Mouse (Mus musculus) lung, postnatal 10 days (tissue): ENCODE measurements around the gene Snrpb2.

ENCODE experiments used
- DNase-seq: peaks from one replicate; pipeline ENCODE4 v3.0.0; 2021

Snrpb2 gene

DNA sequence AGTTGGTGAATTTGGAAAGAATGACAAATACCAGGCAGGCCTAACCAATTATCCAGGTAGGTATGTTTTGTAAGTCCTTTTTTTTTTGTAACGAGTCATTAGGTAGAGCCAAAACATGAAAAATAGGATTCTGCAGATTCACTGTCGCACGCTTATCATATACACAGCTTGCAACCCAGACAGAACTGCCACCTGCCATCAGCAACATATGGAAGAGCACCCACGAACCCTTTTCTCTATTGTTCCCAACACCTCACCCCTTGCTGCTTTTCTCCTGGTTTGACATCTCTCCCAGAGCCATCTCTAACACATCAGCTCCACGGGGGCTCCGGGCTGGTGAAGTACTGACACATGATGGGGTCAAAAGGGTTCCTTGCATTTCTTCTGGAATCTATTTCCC is 31.9 kb downstream of the Snrpb2 start:
- DNase-seq: no peak

DNA sequence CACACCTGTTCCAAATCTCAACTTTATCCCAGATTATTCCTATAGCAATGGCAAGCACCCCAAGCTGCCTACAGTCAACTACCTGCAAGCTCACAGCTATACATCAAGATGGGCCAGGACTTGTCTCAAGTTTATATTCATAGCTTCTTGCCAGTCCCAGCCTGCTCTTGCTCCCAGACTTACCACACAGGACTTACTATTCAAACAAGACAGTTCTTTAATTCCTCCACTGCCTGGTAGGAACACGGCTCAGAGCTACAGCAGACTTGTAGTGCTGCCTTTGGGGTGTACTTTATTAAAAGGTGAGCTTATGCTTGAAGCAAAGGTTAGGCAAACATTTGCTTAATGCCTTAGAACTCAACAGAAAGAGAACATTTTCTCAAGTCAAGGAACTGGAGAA is 34.3 kb downstream of the Snrpb2 start:
- DNase-seq: no peak

DNA sequence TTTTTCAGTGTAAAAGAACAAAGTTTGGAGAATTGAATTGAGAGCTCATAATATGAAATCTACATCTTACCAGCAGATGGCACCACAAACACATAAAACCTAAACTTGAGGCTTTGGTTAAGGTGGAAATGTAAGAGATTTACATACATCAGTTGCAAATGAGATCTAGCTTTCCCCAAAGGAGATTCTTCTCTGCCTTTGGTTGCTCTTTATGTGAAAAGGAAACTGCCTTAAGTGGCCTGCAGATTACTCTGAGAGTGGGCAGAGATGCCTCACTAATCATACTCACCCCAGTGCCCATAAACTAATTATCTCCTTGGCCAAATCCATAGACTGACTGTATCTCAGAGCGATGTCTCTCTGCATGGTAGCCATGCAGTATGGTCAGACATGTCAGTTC is 51.0 kb downstream of the Snrpb2 start:
- DNase-seq: peak; percentile 10

DNA sequence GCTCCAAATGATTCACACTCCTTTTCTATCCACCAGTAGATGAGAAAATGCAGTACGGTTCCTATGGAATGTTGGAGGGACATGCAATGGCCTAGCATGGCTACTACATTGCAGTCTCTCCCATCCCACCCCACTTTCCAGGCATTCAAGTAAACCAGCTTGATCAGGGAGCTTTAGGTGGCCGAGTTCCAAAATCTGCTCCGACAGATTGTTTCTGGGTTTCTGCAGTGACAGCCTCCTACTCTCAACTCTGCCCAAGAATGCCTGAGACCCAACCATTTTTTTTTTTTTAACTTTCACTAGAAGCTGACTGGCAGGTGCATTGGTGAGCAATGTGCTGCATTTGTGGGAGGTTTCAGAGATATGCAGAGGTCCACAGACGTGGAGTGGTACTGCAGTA is 51.9 kb downstream of the Snrpb2 start:
- no peak for DNase-seq

DNA sequence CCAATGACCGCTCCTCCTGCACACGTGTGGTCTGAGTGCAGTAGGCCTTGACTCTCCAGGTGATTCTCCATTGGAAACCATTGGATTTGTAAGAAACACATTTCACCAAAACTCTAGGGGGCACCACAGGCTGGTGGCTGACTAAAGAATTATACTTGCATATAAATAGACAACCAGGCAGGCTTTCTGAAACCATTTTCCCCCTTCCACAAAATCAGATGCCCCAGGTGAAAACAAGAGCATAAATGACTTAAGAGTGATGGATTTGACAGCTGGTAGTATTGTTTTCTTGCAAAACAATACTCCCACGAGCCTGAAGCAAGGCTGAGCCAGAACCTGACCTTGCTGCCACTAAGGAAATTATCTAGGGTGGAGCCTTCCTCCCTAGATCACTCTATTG is 54.6 kb downstream of the Snrpb2 start:
- DNase-seq: no peak

DNA sequence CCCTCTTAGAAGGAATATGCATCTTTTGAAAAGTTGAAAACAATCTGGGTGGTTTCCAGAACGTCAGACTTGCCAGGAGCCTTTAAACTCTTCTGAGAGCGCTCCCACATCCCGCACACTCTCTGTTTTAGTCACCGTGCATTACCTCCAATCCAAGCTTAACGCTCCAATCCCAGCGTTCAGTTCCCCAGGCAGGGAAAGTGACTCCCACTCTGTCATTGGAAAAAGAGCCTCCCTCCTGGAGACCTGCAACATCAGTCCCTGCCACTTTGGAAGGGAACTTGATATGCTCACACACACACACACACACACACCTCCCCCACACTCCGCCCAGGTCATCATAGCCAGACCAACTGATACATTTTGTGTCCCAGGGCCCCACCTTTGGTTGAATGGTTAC is 55.4 kb downstream of the Snrpb2 start:
- DNase-seq: no peak
